Comparison of ENCODE assay signal across 8 mouse cellular contexts in the genomic region with DNA sequence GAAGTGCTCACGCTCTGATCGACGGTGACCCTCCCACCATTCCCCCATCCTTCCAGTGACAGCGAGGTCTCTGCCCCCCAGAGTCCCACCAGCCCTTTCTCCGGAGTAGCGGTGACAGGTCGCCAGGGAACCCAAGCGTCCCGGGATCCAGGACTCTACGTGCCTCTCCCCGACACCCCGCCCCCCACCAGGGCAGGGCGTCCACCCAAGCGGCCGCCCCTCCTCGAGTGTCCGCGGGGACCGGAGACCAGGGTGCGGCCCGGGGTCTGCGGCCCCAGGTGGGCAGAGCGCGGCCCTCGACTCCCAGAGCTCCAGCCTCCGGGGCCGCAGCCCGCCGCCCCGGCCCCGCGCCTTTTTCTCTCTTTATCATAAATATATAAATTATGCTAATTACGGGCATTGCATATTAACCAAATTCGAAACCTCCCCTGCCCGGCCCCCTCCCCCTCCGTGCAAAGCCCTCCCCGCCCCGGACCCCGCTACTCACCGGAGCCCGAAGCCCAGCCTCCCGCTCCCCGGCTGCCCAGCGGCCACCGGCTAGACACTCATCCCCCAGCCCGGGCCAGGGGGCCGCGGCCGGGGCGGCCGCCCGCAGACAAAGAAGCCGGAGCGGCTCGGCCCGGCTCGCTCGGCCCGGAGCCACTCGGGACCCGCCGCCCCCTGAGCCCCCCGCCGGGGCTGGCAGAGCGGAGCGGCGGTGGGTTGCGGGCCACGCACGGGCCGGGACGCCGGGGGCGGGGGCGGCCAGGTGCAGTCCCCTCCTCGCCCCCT. TPM values are rescaled to one million over a fixed set of nuclear protein-coding genes. Genes with fewer than 3 reads are reported as not detected.
A peak's percentile ranks its signal among the peaks of the same experiment; 100 is the strongest.
DNase-seq lines count a peak whose midpoint lies in the region; ATAC-seq lines count a peak whose summit lies in the region.

A gene (minus strand): TSS at position 709 of the 771 bp plus-strand sequence.

- under 1% methylated on average over 57 of the region's 76 CpGs for WGBS in intestine, embryonic 16.5 days
- WGBS in midbrain, embryonic 11.5 days = under 1% methylated on average over 74 of the region's 76 CpGs
- WGBS in stomach, embryonic 16.5 days = 1% methylated on average over 66 of the region's 76 CpGs

- H3K4me2 ChIP-seq in intestine, embryonic 16.5 days (ENCODE audit: low read depth, low read length) = peak within 1 kb of the TSS; percentile 99
- H3K4me2 ChIP-seq in midbrain, embryonic 11.5 days = peak within 1 kb of the TSS; percentile 94
- H3K4me2 ChIP-seq in stomach, embryonic 16.5 days (ENCODE audit: low read depth, low read length) = peak within 1 kb of the TSS; percentile 99

- peaks cover 4% of the 10 kb centered on the region; the same call in 1 of the 2 replicates for H3K27me3 ChIP-seq in intestine, embryonic 16.5 days (replicated peaks; ENCODE audit: control insufficient read depth, insufficient read depth, low read length)
- peaks cover 15% of the 10 kb centered on the region for H3K27me3 ChIP-seq in midbrain, embryonic 11.5 days (ENCODE audit: control insufficient read depth, insufficient read depth, low read length)
- H3K27me3 ChIP-seq in stomach, embryonic 16.5 days (ENCODE audit: control insufficient read depth, insufficient read depth, low read length) = peaks cover 10% of the 10 kb centered on the region

- ATAC-seq in intestine, embryonic 16.5 days = peak; percentile 55
- peak; percentile 79 for ATAC-seq in midbrain, embryonic 11.5 days (ENCODE audit: low FRiP score)
- peak; percentile 63; the same call in 1 of the 2 replicates for ATAC-seq in stomach, embryonic 16.5 days (ENCODE audit: insufficient read depth, low FRiP score)

- peak within 1 kb of the TSS; percentile 89 for H3K9ac ChIP-seq in intestine, embryonic 16.5 days (ENCODE audit: low read depth, low read length)
- H3K9ac ChIP-seq in midbrain, embryonic 11.5 days (ENCODE audit: low read length) = peak within 1 kb of the TSS; percentile 96
- peak within 1 kb of the TSS; percentile 91 for H3K9ac ChIP-seq in stomach, embryonic 16.5 days (ENCODE audit: low read length)

- peak within 1 kb of the TSS; percentile 90 for H3K4me3 ChIP-seq in intestine, embryonic 16.5 days (ENCODE audit: low read length)
- peak within 1 kb of the TSS; percentile 81 for H3K4me3 ChIP-seq in midbrain, embryonic 11.5 days (ENCODE audit: low read depth, low read length)
- peak within 1 kb of the TSS; percentile 86 for H3K4me3 ChIP-seq in stomach, embryonic 16.5 days (replicated peaks; ENCODE audit: low read length)

- H3K36me3 ChIP-seq in intestine, embryonic 16.5 days (ENCODE audit: control insufficient read depth, insufficient read depth, low read length) = no peaks in the 10 kb centered on the region
- H3K36me3 ChIP-seq in midbrain, embryonic 11.5 days (ENCODE audit: control insufficient read depth, insufficient read depth, low read length) = no peaks in the 10 kb centered on the region
- no peaks in the 10 kb centered on the region for H3K36me3 ChIP-seq in stomach, embryonic 16.5 days (ENCODE audit: control insufficient read depth, insufficient read depth, low read length)

- intact Hi-C loops in left cerebral cortex, postnatal 25 days (cut with DNase I) = loop anchor here (1.0 to 5.0 kb wide), 3 partner anchors 16 to 107 kb away; a partner anchor contains a TSS

- peaks cover 11% of the 10 kb centered on the region; the same call in 1 of the 2 replicates for H3K4me1 ChIP-seq in intestine, embryonic 16.5 days (ENCODE audit: control insufficient read depth, insufficient read depth, low read length)
- peaks cover 13% of the 10 kb centered on the region for H3K4me1 ChIP-seq in midbrain, embryonic 11.5 days (ENCODE audit: control insufficient read depth, insufficient read depth, low read length)
- peaks cover 11% of the 10 kb centered on the region for H3K4me1 ChIP-seq in stomach, embryonic 16.5 days (ENCODE audit: control insufficient read depth, insufficient read depth, low read length)

- H3K9me3 ChIP-seq in intestine, embryonic 16.5 days (ENCODE audit: control insufficient read depth, low read length) = no peaks in the 10 kb centered on the region
- H3K9me3 ChIP-seq in midbrain, embryonic 11.5 days (ENCODE audit: control insufficient read depth, low read length) = no peaks in the 10 kb centered on the region
- no peaks in the 10 kb centered on the region for H3K9me3 ChIP-seq in stomach, embryonic 16.5 days (replicated peaks; ENCODE audit: control insufficient read depth, low read length)

- H3K27ac ChIP-seq in intestine, embryonic 16.5 days (ENCODE audit: low read length) = no peak within 1 kb of the TSS
- peak within 1 kb of the TSS; percentile 76 for H3K27ac ChIP-seq in midbrain, embryonic 11.5 days (ENCODE audit: low read depth, low read length)
- H3K27ac ChIP-seq in stomach, embryonic 16.5 days (ENCODE audit: low read length) = peak within 1 kb of the TSS; percentile 46; the same call in 1 of the 2 replicates

- peak; percentile 40 for DNase-seq in layer of hippocampus, adult 11-12 months (ENCODE audit: low spot score)
- no peak for DNase-seq in layer of hippocampus, adult 9-10 months (ENCODE audit: low spot score)
- peak; percentile 55 to 59 for DNase-seq in cerebellum, postnatal 36 days
- DNase-seq in heart, adult 11 months = peak; percentile 98
- DNase-seq in left cerebral cortex, postnatal 25 days (ENCODE audit: low spot score in 2 of 2) = peak; percentile 35 to 46
- DNase-seq in midbrain, embryonic 11.5 days (ENCODE audit: low spot score, missing footprints) = peak; percentile 94

RNA-seq across cellular contexts. Expression of the gene that starts here (rescaled TPM):
- polyA plus RNA-seq in intestine, embryonic 16.5 days (2015; fragmentation: Nextera tagmentation; extraction: Ambion mirVana) = 3.1 and 3.2 TPM in 2 replicates
- total RNA-seq in left cerebral cortex, postnatal 25 days (2021) = 100 to 1,000 TPM; 132 to 133 TPM
- 15.0 and 15.6 TPM in 2 replicates for polyA plus RNA-seq in midbrain, embryonic 11.5 days (2014; fragmentation: Nextera tagmentation; extraction: Ambion mirVana)
- polyA plus RNA-seq in stomach, embryonic 16.5 days (2015; fragmentation: Nextera tagmentation; extraction: Ambion mirVana) = 3.5 and 5.3 TPM in 2 replicates
